8 mouse cellular contexts compared by ENCODE assay signal in genomic region chr11:102411704-102412103, GRCm38 (mm10). TPM values are rescaled to one million over a fixed set of nuclear protein-coding genes. Genes with fewer than 3 reads are reported as not detected.
DNase-seq lines count a peak whose midpoint lies in the region; ATAC-seq and TF ChIP-seq lines count a peak whose summit lies in the region.

No protein-coding gene starts in this region.

- ATAC-seq in intestine, embryonic 14.5 days (replicated peaks; ENCODE audit: low FRiP score, low TSS enrichment, low read depth) = no peak
- ATAC-seq in intestine, embryonic 16.5 days = no peak

- no peak overlapping the region for H3K27ac ChIP-seq in intestine, embryonic 14.5 days (ENCODE audit: low read depth)
- no peak overlapping the region for H3K27ac ChIP-seq in intestine, embryonic 16.5 days (ENCODE audit: low read length)
- no peak overlapping the region for H3K27ac ChIP-seq in olfactory bulb, adult 2 months (ENCODE audit: insufficient read depth, low read depth, low read length)

- no peaks in the 10 kb centered on the region for H3K36me3 ChIP-seq in intestine, embryonic 14.5 days (ENCODE audit: control insufficient read depth, insufficient read depth, low read length)
- H3K36me3 ChIP-seq in intestine, embryonic 16.5 days (ENCODE audit: control insufficient read depth, insufficient read depth, low read length) = no peaks in the 10 kb centered on the region

- H3K4me3 ChIP-seq in intestine, embryonic 14.5 days (ENCODE audit: low read depth, low read length) = no peak overlapping the region
- no peak overlapping the region for H3K4me3 ChIP-seq in intestine, embryonic 16.5 days (ENCODE audit: low read length)
- H3K4me3 ChIP-seq in olfactory bulb, adult 2 months (ENCODE audit: insufficient read depth, low read depth, low read length) = no peak overlapping the region

- 6% methylated on average over 11 of the region's 11 CpGs for WGBS in intestine, embryonic 14.5 days
- 5% methylated on average over 11 of the region's 11 CpGs for WGBS in intestine, embryonic 16.5 days
- WGBS in olfactory bulb, adult 2 months = 4% methylated on average over 11 of the region's 11 CpGs

- no peaks in the 10 kb centered on the region for H3K9me3 ChIP-seq in intestine, embryonic 14.5 days (ENCODE audit: control insufficient read depth, low read length)
- no peaks in the 10 kb centered on the region for H3K9me3 ChIP-seq in intestine, embryonic 16.5 days (ENCODE audit: control insufficient read depth, low read length)

- peak; percentile 98 for DNase-seq in intestine, embryonic 14.5 days (ENCODE audit: low spot score)
- DNase-seq in c-Kit-positive CD71-positive TER-119-negative erythroid progenitor cells, embryonic 14.5 days (ENCODE audit: low read depth) = peak; percentile 89
- peak; percentile 84 to 91 for DNase-seq in frontal cortex, postnatal 25 days (ENCODE audit: low spot score in 2 of 2)
- DNase-seq in kidney, adult 9 months = peak; percentile 97
- DNase-seq in liver = peak; percentile 95
- peak; percentile 55 to 67 for DNase-seq in thymus, adult 18-20 months

- peak; percentile 63; the same call in 1 of the 2 replicates for TF ChIP-seq CTCF in olfactory bulb, adult 2 months (IDR thresholded peaks at IDR 0.05; ENCODE audit: insufficient read depth, low read depth, low read length)

- no peaks in the 10 kb centered on the region for H3K27me3 ChIP-seq in intestine, embryonic 14.5 days (replicated peaks; ENCODE audit: control insufficient read depth, insufficient read depth, low read length)
- no peaks in the 10 kb centered on the region for H3K27me3 ChIP-seq in intestine, embryonic 16.5 days (replicated peaks; ENCODE audit: control insufficient read depth, insufficient read depth, low read length)

- H3K9ac ChIP-seq in intestine, embryonic 14.5 days (ENCODE audit: low read length) = no peak overlapping the region
- H3K9ac ChIP-seq in intestine, embryonic 16.5 days (ENCODE audit: low read depth, low read length) = no peak overlapping the region

- H3K4me2 ChIP-seq in intestine, embryonic 14.5 days (ENCODE audit: low read length) = no peak overlapping the region
- H3K4me2 ChIP-seq in intestine, embryonic 16.5 days (ENCODE audit: low read depth, low read length) = no peak overlapping the region; the same call in 1 of the 2 replicates

- H3K4me1 ChIP-seq in intestine, embryonic 14.5 days (replicated peaks; ENCODE audit: control insufficient read depth, insufficient read depth, low read length) = peaks cover 6% of the 10 kb centered on the region
- H3K4me1 ChIP-seq in intestine, embryonic 16.5 days (ENCODE audit: control insufficient read depth, insufficient read depth, low read length) = peaks cover 9% of the 10 kb centered on the region
- peaks cover 3% of the 10 kb centered on the region; the same call in 1 of the 2 replicates for H3K4me1 ChIP-seq in olfactory bulb, adult 2 months (ENCODE audit: control insufficient read depth, insufficient read depth, low read length)

- TF ChIP-seq POLR2A in olfactory bulb, adult 2 months (IDR thresholded peaks at IDR 0.05; ENCODE audit: insufficient read depth, low read depth, low read length) = no peak

RNA-seq across cellular contexts. Expression of gene Slc25a39, which starts 4.0 kb away (rescaled TPM):
- polyA plus RNA-seq in intestine, embryonic 14.5 days (2014; fragmentation: Nextera tagmentation; extraction: Ambion mirVana) = 281 and 296 TPM in 2 replicates
- 366 and 376 TPM in 2 replicates for polyA plus RNA-seq in intestine, embryonic 16.5 days (2015; fragmentation: Nextera tagmentation; extraction: Ambion mirVana)
- not detected in 2 replicates for polyA plus RNA-seq in olfactory bulb, adult 2 months (2012; ENCODE audit: insufficient read depth, insufficient read length, low replicate concordance, missing spikeins)

RNA-seq across cellular contexts. Expression of gene Grn, which starts 18.4 kb away (rescaled TPM):
- polyA plus RNA-seq in intestine, embryonic 14.5 days (2014; fragmentation: Nextera tagmentation; extraction: Ambion mirVana) = 115 and 116 TPM in 2 replicates
- polyA plus RNA-seq in intestine, embryonic 16.5 days (2015; fragmentation: Nextera tagmentation; extraction: Ambion mirVana) = 221 and 245 TPM in 2 replicates
- not detected in 2 replicates for polyA plus RNA-seq in olfactory bulb, adult 2 months (2012; ENCODE audit: insufficient read depth, insufficient read length, low replicate concordance, missing spikeins)

RNA-seq across cellular contexts. Expression of gene Rundc3a, which starts 18.5 kb away (rescaled TPM):
- polyA plus RNA-seq in intestine, embryonic 14.5 days (2014; fragmentation: Nextera tagmentation; extraction: Ambion mirVana) = 7.6 and 10.0 TPM in 2 replicates
- polyA plus RNA-seq in intestine, embryonic 16.5 days (2015; fragmentation: Nextera tagmentation; extraction: Ambion mirVana) = 6.0 and 6.8 TPM in 2 replicates
- not detected in 2 replicates for polyA plus RNA-seq in olfactory bulb, adult 2 months (2012; ENCODE audit: insufficient read depth, insufficient read length, low replicate concordance, missing spikeins)

RNA-seq across cellular contexts. Expression of gene Fam171a2, which starts 35.8 kb away (rescaled TPM):
- 4.5 and 4.7 TPM in 2 replicates for polyA plus RNA-seq in intestine, embryonic 14.5 days (2014; fragmentation: Nextera tagmentation; extraction: Ambion mirVana)
- polyA plus RNA-seq in intestine, embryonic 16.5 days (2015; fragmentation: Nextera tagmentation; extraction: Ambion mirVana) = 0.86 and 1.8 TPM in 2 replicates
- polyA plus RNA-seq in olfactory bulb, adult 2 months (2012; ENCODE audit: insufficient read depth, insufficient read length, low replicate concordance, missing spikeins) = not detected in 2 replicates

RNA-seq across cellular contexts. Expression of gene Slc4a1, which starts 45.7 kb away (rescaled TPM):
- 1.8 and 2.8 TPM in 2 replicates for polyA plus RNA-seq in intestine, embryonic 14.5 days (2014; fragmentation: Nextera tagmentation; extraction: Ambion mirVana)
- 11.2 and 19.3 TPM in 2 replicates for polyA plus RNA-seq in intestine, embryonic 16.5 days (2015; fragmentation: Nextera tagmentation; extraction: Ambion mirVana)
- polyA plus RNA-seq in olfactory bulb, adult 2 months (2012; ENCODE audit: insufficient read depth, insufficient read length, low replicate concordance, missing spikeins) = not detected in 2 replicates

Comparison
In these comparisons a context has a peak if more than half of its experiments do, and no peak if none do; other contexts are left out.
1. RNA of gene Slc25a39, which starts 4.0 kb away (polyA plus RNA-seq): 366 to 376 TPM in intestine, embryonic 16.5 days and 281 to 296 TPM in intestine, embryonic 14.5 days; not detected in olfactory bulb, adult 2 months; every median in the first group is over 100 times any median in the second.
2. Peak in every context shown above with its lines, with median percentiles within 50 percentile points of each other: DNase-seq.